ENCODE assay signal across 8 mouse cellular contexts in the genomic region with DNA sequence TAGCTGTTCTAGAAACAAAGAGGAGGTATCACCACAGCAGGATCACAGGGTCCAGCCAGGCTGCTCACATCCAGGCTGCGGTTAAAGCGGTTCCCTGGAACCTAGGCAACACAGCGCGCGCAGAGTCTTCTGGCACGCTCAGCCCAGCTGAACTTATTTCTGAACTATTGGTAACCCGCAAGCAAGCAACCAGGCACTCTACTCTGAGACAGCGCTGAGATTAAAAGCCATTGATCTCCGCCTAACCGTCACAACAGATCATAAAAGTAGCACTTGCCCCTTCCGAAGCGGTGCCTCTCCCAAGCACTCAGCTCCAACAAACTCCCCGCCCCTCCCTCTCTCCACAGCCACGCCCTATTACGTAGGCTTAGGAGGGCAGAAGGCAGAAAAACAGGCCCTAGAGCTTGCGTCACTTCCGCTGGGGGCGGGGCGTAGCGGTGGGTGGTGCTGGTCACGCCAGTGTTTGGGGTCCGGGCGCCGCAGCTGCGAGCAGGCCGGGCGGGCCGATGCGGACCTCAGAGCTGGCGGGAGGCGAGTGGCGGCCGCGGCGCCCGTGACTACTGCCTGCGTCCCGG. TPM values are rescaled to one million over a fixed set of nuclear protein-coding genes. Genes with fewer than 3 reads are reported as not detected.
A peak's percentile ranks its signal among the peaks of the same experiment; 100 is the strongest.
DNase-seq lines count a peak whose midpoint lies in the region; ATAC-seq and TF ChIP-seq lines count a peak whose summit lies in the region.

No protein-coding gene starts in this region.

- H3K9ac ChIP-seq in ES-E14 (ENCODE audit: insufficient read depth, low read depth, low read length, poor library complexity, severe bottlenecking) = peak overlapping the region; percentile 86
- peak overlapping the region; percentile 96 for H3K9ac ChIP-seq in forebrain, embryonic 16.5 days (replicated peaks; ENCODE audit: low read depth, low read length)
- H3K9ac ChIP-seq in lung, embryonic 15.5 days = peak overlapping the region; percentile 89

- peaks cover 0 to 2% of the 10 kb centered on the region in 2 experiments; a peak in 1 of 4 replicates for H3K4me1 ChIP-seq in ES-E14 (ENCODE audit: control insufficient read depth in 2 of 2, insufficient read depth in 2 of 2, low read length in 2 of 2, poor library complexity in 1 of 2)
- peaks cover 7% of the 10 kb centered on the region for H3K4me1 ChIP-seq in forebrain, embryonic 16.5 days (replicated peaks; ENCODE audit: control insufficient read depth, insufficient read depth, low read length)
- 0 out of 2 replicates have a peak, but pooled peaks cover 3% of the 10 kb centered on the region for H3K4me1 ChIP-seq in lung, embryonic 15.5 days

- no peaks in the 10 kb centered on the region for H3K36me3 ChIP-seq in ES-E14 (ENCODE audit: control insufficient read depth, insufficient read depth, low read length, poor library complexity, severe bottlenecking)
- no peaks in the 10 kb centered on the region for H3K36me3 ChIP-seq in forebrain, embryonic 16.5 days (ENCODE audit: control insufficient read depth, insufficient read depth)
- no peaks in the 10 kb centered on the region for H3K36me3 ChIP-seq in lung, embryonic 15.5 days

- in situ Hi-C loops in ES-E14 (cut with MboI; ENCODE audit: low sequenced_read_pairs in 2 of 2, unreplicated experiment in 2 of 2) = no loop called here

- ATAC-seq in forebrain, embryonic 16.5 days = peak; percentile 99
- peak; percentile 100 for ATAC-seq in lung, embryonic 15.5 days (ENCODE audit: borderline replicate concordance, extremely low read depth, low FRiP score, low TSS enrichment)

- peak overlapping the region; percentile 88 to 95 for H3K4me3 ChIP-seq in ES-E14 (ENCODE audit: insufficient read depth in 1 of 2, low read depth in 1 of 2, low read length in 2 of 2, poor library complexity in 1 of 2, severe bottlenecking in 1 of 2)
- peak overlapping the region; percentile 91 for H3K4me3 ChIP-seq in forebrain, embryonic 16.5 days (replicated peaks; ENCODE audit: low read length)
- peak overlapping the region; percentile 91 for H3K4me3 ChIP-seq in lung, embryonic 15.5 days

- H3K27me3 ChIP-seq in forebrain, embryonic 16.5 days (replicated peaks; ENCODE audit: control insufficient read depth, insufficient read depth, low read length) = no peaks in the 10 kb centered on the region
- no peaks in the 10 kb centered on the region for H3K27me3 ChIP-seq in lung, embryonic 15.5 days

- H3K4me2 ChIP-seq in forebrain, embryonic 16.5 days (ENCODE audit: low read length) = peak overlapping the region; percentile 77
- H3K4me2 ChIP-seq in lung, embryonic 15.5 days = peak overlapping the region; percentile 69

- no peaks in the 10 kb centered on the region for H3K9me3 ChIP-seq in ES-E14 (ENCODE audit: control insufficient read depth, insufficient read depth, low read depth, low read length)
- H3K9me3 ChIP-seq in forebrain, embryonic 16.5 days (ENCODE audit: control insufficient read depth, low read length) = no peaks in the 10 kb centered on the region
- no peaks in the 10 kb centered on the region for H3K9me3 ChIP-seq in lung, embryonic 15.5 days

- peak; percentile 98 for DNase-seq in ES-E14 (ENCODE audit: low read depth, low spot score)
- peak; percentile 98 for DNase-seq in cerebellum, adult 11-12 months
- peak; percentile 100 for DNase-seq in heart, postnatal 4 days
- peak; percentile 97 to 99 for DNase-seq in layer of hippocampus, adult 8-10 months (ENCODE audit: low spot score in 2 of 2)
- peak; percentile 98 for DNase-seq in ovary, adult 18-20 months (ENCODE audit: low spot score)
- DNase-seq in thymus, postnatal 0 days (ENCODE audit: low spot score) = peak; percentile 99

- peak overlapping the region; percentile 83; the same call in 1 of the 2 replicates for H3K27ac ChIP-seq in ES-E14 (ENCODE audit: insufficient read depth, low read depth, low read length, poor library complexity, severe bottlenecking)
- H3K27ac ChIP-seq in forebrain, embryonic 16.5 days (ENCODE audit: low read length) = peak overlapping the region; percentile 97
- peak overlapping the region; percentile 99 for H3K27ac ChIP-seq in lung, embryonic 15.5 days

- WGBS in forebrain, embryonic 16.5 days = under 1% methylated on average over 35 of the region's 38 CpGs
- under 1% methylated on average over 30 of the region's 38 CpGs for WGBS in lung, embryonic 15.5 days

TF ChIP-seq in ES-E14, 5 proteins besides CTCF, POLR2A, EP300 and RAD21:
- TF ChIP-seq ZNF384 (IDR thresholded peaks at IDR 0.05; ENCODE audit: low read depth, low read length) (no peak), MAFK (IDR thresholded peaks at IDR 0.05; ENCODE audit: insufficient read depth, low read depth, low read length) (no peak), HCFC1 (IDR thresholded peaks at IDR 0.05; ENCODE audit: borderline replicate concordance, insufficient read depth, low read length) (no peak), CHD2 (IDR thresholded peaks at IDR 0.05; ENCODE audit: low read depth, low read length) (no peak), ZC3H11A (IDR thresholded peaks at IDR 0.05; ENCODE audit: borderline replicate concordance, low read depth, low read length) (no peak)

RNA-seq across cellular contexts. Expression of a gene that starts 47.6 kb away (rescaled TPM):
- total RNA-seq in ES-E14 (2012; rRNA removed) = 23.6 and 25.2 TPM in 2 replicates
- 154 and 172 TPM in 2 replicates for polyA plus RNA-seq in forebrain, embryonic 16.5 days (2015; fragmentation: Nextera tagmentation; extraction: Ambion mirVana)
- total RNA-seq in heart, postnatal 4 days (2021) = 10 to 100 TPM; 72.9 to 80.3 TPM
- total RNA-seq in layer of hippocampus, adult 8-10 months (2022) = 100 to 1,000 TPM; 118 to 127 (median 126) TPM
- 65.2 TPM in 2 replicates for polyA plus RNA-seq in lung, embryonic 15.5 days (2015; fragmentation: Nextera tagmentation; extraction: Ambion mirVana)
- polyA plus RNA-seq in thymus, postnatal 0 days (2015; fragmentation: Nextera tagmentation; extraction: Ambion mirVana) = 49.1 and 51.5 TPM in 2 replicates

RNA-seq across cellular contexts. Expression of a gene that starts 58.7 kb away (rescaled TPM):
- total RNA-seq in ES-E14 (2012; rRNA removed) = 9.5 and 12.2 TPM in 2 replicates
- 30.3 and 36.5 TPM in 2 replicates for polyA plus RNA-seq in forebrain, embryonic 16.5 days (2015; fragmentation: Nextera tagmentation; extraction: Ambion mirVana)
- 10 to 100 TPM; 14.2 to 15.9 TPM for total RNA-seq in heart, postnatal 4 days (2021)
- total RNA-seq in layer of hippocampus, adult 8-10 months (2022) = 10 to 100 TPM; 38.3 to 45.0 (median 38.6) TPM
- 21.8 and 22.1 TPM in 2 replicates for polyA plus RNA-seq in lung, embryonic 15.5 days (2015; fragmentation: Nextera tagmentation; extraction: Ambion mirVana)
- 20.0 and 23.9 TPM in 2 replicates for polyA plus RNA-seq in thymus, postnatal 0 days (2015; fragmentation: Nextera tagmentation; extraction: Ambion mirVana)

RNA-seq across cellular contexts. Expression of a gene that starts 59.9 kb away (rescaled TPM):
- 2.7 and 2.9 TPM in 2 replicates for total RNA-seq in ES-E14 (2012; rRNA removed)
- polyA plus RNA-seq in forebrain, embryonic 16.5 days (2015; fragmentation: Nextera tagmentation; extraction: Ambion mirVana) = 129 and 139 TPM in 2 replicates
- total RNA-seq in heart, postnatal 4 days (2021) = 1 to 10 TPM in 1 of 2 experiments, under 1 TPM in 1; 0.62 to 1.5 TPM
- 100 to 1,000 TPM; 495 to 532 (median 509) TPM for total RNA-seq in layer of hippocampus, adult 8-10 months (2022)
- 18.8 and 22.0 TPM in 2 replicates for polyA plus RNA-seq in lung, embryonic 15.5 days (2015; fragmentation: Nextera tagmentation; extraction: Ambion mirVana)
- 1.9 and 2.9 TPM in 2 replicates for polyA plus RNA-seq in thymus, postnatal 0 days (2015; fragmentation: Nextera tagmentation; extraction: Ambion mirVana)

Comparison
In these comparisons a context has a peak if more than half of its experiments do, and no peak if none do; other contexts are left out.
1. Peak in every context shown above with its lines: DNase-seq, ATAC-seq, H3K4me3 ChIP-seq and H3K27ac ChIP-seq.
2. RNA of a gene that starts 59.9 kb away (total RNA-seq): 495 to 532 TPM in layer of hippocampus, adult 8-10 months; 2.7 to 2.9 TPM in ES-E14 and 0.62 to 1.5 TPM in heart, postnatal 4 days; every median in the first group is over 100 times any median in the second.